Mouse (Mus musculus) retina, postnatal 1 day (tissue): ENCODE data around the gene Ptprm.

Experiments
- DNase-seq: peaks from one replicate; pipeline ENCODE4 v3.0.0-alpha.2; 2012

Ptprm gene

GRCm38 (mm10) chr17:66960986-66961385, 393.3 kb downstream of the Ptprm start:
- peak; percentile 62 for DNase-seq

- DNase-seq = no peak
Observed at GRCm38 (mm10) chr17:66960557-66960956, 393.7 kb downstream of the Ptprm start.

- DNase-seq = no peak
Observed at GRCm38 (mm10) chr17:66959815-66960214, 394.4 kb downstream of the Ptprm start.

- DNase-seq = no peak
Observed at GRCm38 (mm10) chr17:66958766-66959165, 395.5 kb downstream of the Ptprm start.

GRCm38 (mm10) chr17:66944498-66944897, 409.8 kb downstream of the Ptprm start:
- no peak for DNase-seq

GRCm38 (mm10) chr17:66943539-66943938, 410.7 kb downstream of the Ptprm start:
- no peak for DNase-seq

- DNase-seq = no peak
Observed at GRCm38 (mm10) chr17:66925611-66926010, 428.6 kb downstream of the Ptprm start.

- peak; percentile 58 for DNase-seq
Observed at GRCm38 (mm10) chr17:66914696-66915095, 439.6 kb downstream of the Ptprm start.

- peak; percentile 36 for DNase-seq
Observed at GRCm38 (mm10) chr17:66912533-66912932, 441.7 kb downstream of the Ptprm start.

- no peak for DNase-seq
Observed at GRCm38 (mm10) chr17:66912120-66912519, 442.1 kb downstream of the Ptprm start.

- DNase-seq = no peak
Observed at GRCm38 (mm10) chr17:66909901-66910300, 444.4 kb downstream of the Ptprm start.

GRCm38 (mm10) chr17:66908921-66909320, 445.3 kb downstream of the Ptprm start:
- no peak for DNase-seq

- DNase-seq = no peak
Observed at GRCm38 (mm10) chr17:66894181-66894580, 460.1 kb downstream of the Ptprm start.

GRCm38 (mm10) chr17:66891916-66892315, 462.3 kb downstream of the Ptprm start:
- no peak for DNase-seq

GRCm38 (mm10) chr17:66891067-66891862, 463.0 kb downstream of the Ptprm start:
- peak; percentile 89 for DNase-seq

GRCm38 (mm10) chr17:66882304-66882703, 472.0 kb downstream of the Ptprm start:
- no peak for DNase-seq

- DNase-seq = no peak
Observed at GRCm38 (mm10) chr17:66880969-66881701, 473.1 kb downstream of the Ptprm start.

GRCm38 (mm10) chr17:66879151-66879550, 475.1 kb downstream of the Ptprm start:
- no peak for DNase-seq

- DNase-seq = no peak
Observed at GRCm38 (mm10) chr17:66877582-66877981, 476.7 kb downstream of the Ptprm start.

- peak; percentile 74 for DNase-seq
Observed at GRCm38 (mm10) chr17:66874810-66875209, 479.4 kb downstream of the Ptprm start.

GRCm38 (mm10) chr17:66871396-66871795, 482.9 kb downstream of the Ptprm start:
- peak; percentile 38 for DNase-seq

GRCm38 (mm10) chr17:66869581-66870002, 484.7 kb downstream of the Ptprm start:
- peak; percentile 96 for DNase-seq

- no peak for DNase-seq
Observed at GRCm38 (mm10) chr17:66864441-66864840, 489.8 kb downstream of the Ptprm start.

- DNase-seq = no peak
Observed at GRCm38 (mm10) chr17:66861557-66861956, 492.7 kb downstream of the Ptprm start.
